Mouse (Mus musculus): ENCODE data around the gene Lmf1.

Lmf1 gene

GRCm38 (mm10) chr17:25567745-25568144, 11.1 kb upstream of the Lmf1 start:
- in situ Hi-C loops (cut with MboI; ENCODE audit: low sequenced_read_pairs): no loop called here

- in situ Hi-C loops (cut with MboI; ENCODE audit: low sequenced_read_pairs): no loop called here
Measured at GRCm38 (mm10) chr17:25568206-25568605, 10.7 kb upstream of the Lmf1 start.

- in situ Hi-C loops (cut with MboI; ENCODE audit: low sequenced_read_pairs): no loop called here
Measured at GRCm38 (mm10) chr17:25568880-25569279, 10.0 kb upstream of the Lmf1 start.

- in situ Hi-C loops (cut with MboI; ENCODE audit: low sequenced_read_pairs): no loop called here
Measured at GRCm38 (mm10) chr17:25569833-25570647, 8.8 kb upstream of the Lmf1 start.

GRCm38 (mm10) chr17:25570648-25571452, 8.0 kb upstream of the Lmf1 start, which contains the start of gene Sox8:
TSS of gene Sox8 (minus strand) at chr17:25570686.
- in situ Hi-C loops (cut with MboI; ENCODE audit: low sequenced_read_pairs): no loop called here

GRCm38 (mm10) chr17:25571453-25571820, 7.4 kb upstream of the Lmf1 start:
- in situ Hi-C loops (cut with MboI; ENCODE audit: low sequenced_read_pairs): no loop called here

- in situ Hi-C loops (cut with MboI; ENCODE audit: low sequenced_read_pairs): no loop called here
Measured at GRCm38 (mm10) chr17:25575208-25575971, 3.5 kb upstream of the Lmf1 start.

- in situ Hi-C loops (cut with MboI; ENCODE audit: low sequenced_read_pairs): no loop called here
Measured at GRCm38 (mm10) chr17:25576034-25576433, 2.9 kb upstream of the Lmf1 start.

GRCm38 (mm10) chr17:25577263-25577662, 1.6 kb upstream of the Lmf1 start:
- in situ Hi-C loops (cut with MboI; ENCODE audit: low sequenced_read_pairs): no loop called here

- in situ Hi-C loops (cut with MboI; ENCODE audit: low sequenced_read_pairs): no loop called here
Measured at GRCm38 (mm10) chr17:25577702-25578101, 1.2 kb upstream of the Lmf1 start.

- in situ Hi-C loops (cut with MboI; ENCODE audit: low sequenced_read_pairs): no loop called here
Measured at GRCm38 (mm10) chr17:25579332-25580047, 605 bp downstream of the Lmf1 start.

GRCm38 (mm10) chr17:25582076-25582475, 3.2 kb downstream of the Lmf1 start:
- in situ Hi-C loops (cut with MboI; ENCODE audit: low sequenced_read_pairs): no loop called here

- in situ Hi-C loops (cut with MboI; ENCODE audit: low sequenced_read_pairs): no loop called here
Measured at GRCm38 (mm10) chr17:25583099-25583498, 4.2 kb downstream of the Lmf1 start.

GRCm38 (mm10) chr17:25583858-25584257, 5.0 kb downstream of the Lmf1 start:
- in situ Hi-C loops (cut with MboI; ENCODE audit: low sequenced_read_pairs): no loop called here

- in situ Hi-C loops (cut with MboI; ENCODE audit: low sequenced_read_pairs): no loop called here
Measured at GRCm38 (mm10) chr17:25584646-25585045, 5.8 kb downstream of the Lmf1 start.

- in situ Hi-C loops (cut with MboI; ENCODE audit: low sequenced_read_pairs): no loop called here
Measured at GRCm38 (mm10) chr17:25590068-25590467, 11.2 kb downstream of the Lmf1 start.

GRCm38 (mm10) chr17:25590985-25591384, 12.1 kb downstream of the Lmf1 start:
- in situ Hi-C loops (cut with MboI; ENCODE audit: low sequenced_read_pairs): no loop called here

GRCm38 (mm10) chr17:25592336-25592735, 13.5 kb downstream of the Lmf1 start:
- in situ Hi-C loops (cut with MboI; ENCODE audit: low sequenced_read_pairs): no loop called here

GRCm38 (mm10) chr17:25593411-25594261, 14.8 kb downstream of the Lmf1 start:
- in situ Hi-C loops (cut with MboI; ENCODE audit: low sequenced_read_pairs): no loop called here

GRCm38 (mm10) chr17:25595495-25595894, 16.6 kb downstream of the Lmf1 start:
- in situ Hi-C loops (cut with MboI; ENCODE audit: low sequenced_read_pairs): no loop called here
